In the genomic region with DNA sequence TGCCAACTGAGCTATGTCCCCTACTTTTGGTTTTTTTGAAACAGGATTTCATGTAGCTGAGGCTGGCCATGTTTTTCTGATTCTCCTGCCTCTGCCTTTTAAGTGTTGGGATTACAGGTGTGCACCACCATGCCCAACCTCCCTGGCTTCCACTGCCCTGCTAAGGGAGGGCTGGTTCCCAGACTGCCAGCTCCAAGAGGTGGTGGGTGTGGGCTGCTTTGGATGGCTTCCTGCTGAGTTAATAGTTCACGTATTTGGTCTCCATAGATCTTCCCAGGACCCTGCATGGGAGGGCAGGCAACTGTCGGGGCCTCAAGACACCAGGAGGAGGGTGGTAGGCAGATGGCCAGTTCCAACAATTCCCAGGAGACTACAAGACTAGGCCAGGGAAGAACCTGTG, we compare ENCODE assay signal across 21 mouse cellular contexts. TPM values are rescaled to one million over a fixed set of nuclear protein-coding genes. Genes with fewer than 3 reads are reported as not detected.
"Had no signal": no experiment of that assay in that cellular context is flagged by ENCODE, and none has a peak within 500 bp of the region (broad histone marks: within the 10 kb centered on the region; RNA-seq: fewer than 3 reads in every experiment).

No protein-coding gene starts in this region.

- H3K27ac ChIP-seq: lung, embryonic 15.5 days; macrophage; midbrain, embryonic 12.5 days; midbrain, embryonic 15.5 days; neural tube, embryonic 12.5 days had no signal

- H3K36me3 ChIP-seq: lung, embryonic 15.5 days; midbrain, embryonic 12.5 days; midbrain, embryonic 15.5 days; neural tube, embryonic 12.5 days had no signal

- ATAC-seq: liver, postnatal 0 days; lung, postnatal 0 days; midbrain, embryonic 15.5 days had no signal

- H3K4me2 ChIP-seq: lung, embryonic 15.5 days; midbrain, embryonic 12.5 days; midbrain, embryonic 15.5 days; neural tube, embryonic 12.5 days had no signal

- H3K27me3 ChIP-seq: neural tube, embryonic 12.5 days had no signal

- DNase-seq: liver, postnatal 0 days; lung, adult 2 months; lung, postnatal 14 days; lung, postnatal 36 days; right cerebral cortex, adult 18-20 months; right cerebral cortex, postnatal 25 days; right cerebral cortex, postnatal 4 days; spleen, adult 18-20 months; thymus, adult 18-20 months; thymus, postnatal 14 days; thymus, postnatal 36 days had no signal

- H3K9me3 ChIP-seq: lung, embryonic 15.5 days; megakaryocyte, embryonic 14.5 days; midbrain, embryonic 12.5 days; midbrain, embryonic 15.5 days; neural tube, embryonic 12.5 days had no signal

- H3K9ac ChIP-seq: liver, postnatal 0 days; lung, embryonic 15.5 days; midbrain, embryonic 12.5 days; midbrain, embryonic 15.5 days; neural tube, embryonic 12.5 days had no signal

- H3K4me3 ChIP-seq: lung, embryonic 15.5 days; megakaryocyte, embryonic 14.5 days; midbrain, embryonic 12.5 days; midbrain, embryonic 15.5 days; neural tube, embryonic 12.5 days had no signal

RNA-seq across cellular contexts. Expression of a gene that starts 37.7 kb away (rescaled TPM):
- polyA plus RNA-seq: liver, postnatal 0 days; lung, adult 2 months; lung, embryonic 15.5 days; lung, postnatal 0 days; macrophage; midbrain, embryonic 12.5 days; midbrain, embryonic 15.5 days; midbrain, postnatal 0 days; neural tube, embryonic 12.5 days; neural tube, embryonic 14.5 days; small intestine, adult 2 months had no signal
